Mouse (Mus musculus) Patski (cell line): ENCODE measurements around the gene Fgf14. TPM values are rescaled to one million over a fixed set of nuclear protein-coding genes. Genes with fewer than 3 reads are reported as not detected.

Experiments used
- ATAC-seq: fragments of 100-300 bp; one replicate; pipeline ENCODE4 v1.8.0; 2021
- CTCF ChIA-PET: fragments of 350-600 bp; sonication (Branson Sonifier 250); formaldehyde crosslinking; loops from one replicate; lab custom pipeline; 2022; ENCODE audit warnings: inconsistent platforms; lab: Charles Lee
- POLR2A ChIA-PET: fragments of 350-600 bp; sonication (Branson Sonifier 250); formaldehyde crosslinking; loops from one replicate; lab custom pipeline; 2022; ENCODE audit warnings: antibody characterized with exemption, inconsistent platforms; lab: Charles Lee
- DNase-seq: peaks from one replicate; pipeline ENCODE4 v3.0.0-alpha.2; 2011; ENCODE audit warnings: low read depth, low spot score
- H3K27me3 ChIP-seq: fragments of 371-371 bp; one replicate; pipeline ENCODE4 v1.5.1; 2021
- CTCF ChIP-seq: fragments of 100-300 bp; IDR thresholded peaks from one replicate; pipeline ENCODE4 v1.5.1; 2021
- in situ Hi-C: fragments of 300-500 bp; cut with MboI; formaldehyde crosslinking; loops from 3 replicates; pipeline ENCODE4 v1.11.1; 2018; ENCODE audit warnings: low pct_unique_long_range_greater_than_20kb, mixed read lengths
- polyA plus RNA-seq: library from polyadenylated mRNA; unstranded; gene quantifications from one replicate; pipeline ENCODE4 v1.2.3, GENCODE M21; 2021

Gene Fgf14
- polyA plus RNA-seq = not detected

DNA sequence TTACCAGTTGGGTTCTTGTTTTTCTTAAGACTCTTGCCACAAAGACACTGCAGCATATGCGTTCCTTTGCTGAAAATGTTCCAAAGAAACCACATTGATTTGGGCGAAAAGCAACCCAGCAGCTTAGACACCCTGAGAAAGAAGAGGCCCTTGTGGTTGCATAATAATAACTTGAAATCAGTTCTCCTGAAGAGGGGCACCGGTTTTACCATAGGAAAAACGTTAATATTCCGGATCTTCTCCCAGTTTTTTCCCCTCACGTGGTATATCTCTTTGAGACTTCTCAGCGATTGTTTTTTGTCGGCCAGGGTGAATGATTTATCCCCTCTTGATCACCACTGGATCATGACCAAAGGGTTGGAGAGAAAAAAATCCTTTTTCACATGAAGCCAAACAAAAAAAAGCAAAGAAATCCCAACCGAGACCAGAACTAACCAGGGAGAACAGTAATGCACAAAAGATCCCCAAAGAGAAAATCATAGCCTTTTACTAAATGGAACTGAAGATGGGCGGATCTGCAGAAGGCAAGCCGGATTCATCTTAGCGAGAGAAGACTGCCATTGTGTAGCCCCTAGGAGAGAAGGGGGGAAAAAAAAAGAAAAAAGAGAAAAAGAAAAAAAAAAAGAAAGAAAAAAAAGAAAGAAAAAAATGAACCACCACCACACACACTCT, at the start of gene Fgf14:
Gene Fgf14, minus strand, starts transcription at position 622 of the 672 bp plus-strand sequence.
- DNase-seq = no peak
- POLR2A ChIA-PET = no interaction called here
- CTCF ChIA-PET = no interaction called here
- H3K27me3 ChIP-seq = peaks cover 61% of the 10 kb centered on the region
- no peak for ATAC-seq
- in situ Hi-C loops = no loop called here
- TF ChIP-seq CTCF = no peak

DNA sequence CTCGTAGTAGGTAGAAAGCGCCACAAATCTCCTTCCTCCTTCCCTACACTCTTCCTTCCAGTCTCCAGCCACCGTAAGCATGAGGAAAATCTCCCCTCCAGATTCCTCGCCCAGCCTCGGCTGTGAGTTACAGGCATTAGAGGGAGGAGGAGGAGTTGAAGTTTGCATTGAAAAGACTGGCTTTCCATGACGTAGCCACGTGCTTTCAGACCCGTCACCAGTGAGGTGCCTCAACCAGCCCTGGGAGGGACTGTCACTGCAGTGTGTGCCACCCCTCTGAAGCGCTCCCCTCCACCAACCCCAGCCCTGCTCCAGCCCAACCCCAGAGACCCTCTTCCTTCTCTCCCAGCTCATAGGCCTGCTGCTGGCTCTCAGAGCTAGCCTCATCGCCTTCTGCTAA, 452 bp upstream of the Fgf14 start:
- no peak for TF ChIP-seq CTCF
- peaks cover 61% of the 10 kb centered on the region for H3K27me3 ChIP-seq
- DNase-seq = no peak
- ATAC-seq = no peak
- POLR2A ChIA-PET = no interaction called here
- CTCF ChIA-PET = no interaction called here
- in situ Hi-C loops = no loop called here

DNA sequence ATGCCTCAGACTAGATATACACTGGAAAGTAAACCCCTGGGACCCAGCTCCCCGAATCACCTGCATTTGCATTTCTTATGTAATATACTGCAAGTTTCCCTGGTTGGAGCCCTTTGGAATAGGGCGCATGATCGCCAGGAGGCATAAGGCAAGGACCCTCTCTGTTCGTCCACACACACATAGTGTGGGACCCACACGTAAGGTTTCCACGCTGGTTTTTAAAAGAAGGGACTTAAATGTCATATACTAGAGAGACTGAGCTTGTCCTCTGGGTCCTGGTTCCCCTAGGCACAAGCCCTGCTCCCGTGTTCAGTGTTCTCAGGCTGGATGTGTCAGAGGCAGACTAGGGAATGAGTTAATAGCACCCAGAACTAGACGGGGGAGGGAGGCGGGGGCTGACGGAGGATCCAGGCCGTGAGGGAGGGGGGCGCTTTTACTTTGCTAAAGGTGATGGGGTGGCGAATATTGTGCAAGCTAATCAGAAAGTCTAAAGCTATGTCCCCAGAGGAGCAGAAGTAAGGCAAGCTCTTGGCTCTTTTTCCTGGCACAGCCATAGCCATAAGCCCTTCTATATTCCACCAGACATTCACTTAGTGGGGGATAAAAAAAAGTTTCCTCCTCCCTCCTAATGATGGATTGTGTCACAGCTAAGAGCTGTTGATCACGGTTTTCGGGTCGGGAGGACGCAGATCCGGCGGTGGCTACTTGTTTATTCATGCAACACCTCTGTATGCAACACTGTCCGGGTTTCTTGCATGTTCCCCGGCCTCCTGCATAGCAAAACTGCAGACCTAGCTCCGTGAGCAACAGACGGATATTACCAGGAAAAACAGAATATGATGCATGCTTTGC, 1.0 kb downstream of the Fgf14 start:
- ATAC-seq (no peak), DNase-seq (no peak)
- peaks cover 61% of the 10 kb centered on the region for H3K27me3 ChIP-seq
- ChIA-PET POLR2A (no interaction called here), CTCF (no interaction called here)
- no peak for TF ChIP-seq CTCF
- in situ Hi-C loops = no loop called here

DNA sequence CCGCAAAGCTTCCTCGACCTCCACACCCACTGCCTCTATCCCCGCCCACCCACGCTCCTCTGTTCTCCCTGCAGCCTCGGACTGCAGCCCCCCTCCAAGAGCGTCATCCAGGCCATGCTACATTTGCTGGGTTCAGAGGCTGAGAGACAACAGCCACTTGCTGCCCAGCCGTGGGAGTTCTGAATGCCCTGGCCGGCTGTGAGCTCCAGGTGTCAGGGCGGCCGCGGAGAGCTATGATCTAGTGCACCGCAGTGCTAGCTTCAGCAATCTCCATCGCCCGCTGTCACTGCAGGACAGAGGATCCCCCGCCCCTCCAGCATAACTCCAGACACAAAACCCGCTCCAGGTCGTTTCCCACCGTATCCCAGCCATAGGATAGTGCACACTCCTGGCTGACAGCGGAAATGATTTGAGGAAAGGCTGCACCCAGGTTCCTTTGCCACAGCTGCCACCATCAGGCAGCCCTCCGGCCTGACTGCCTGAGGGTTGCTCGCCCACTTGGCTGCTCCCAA, 1.7 kb downstream of the Fgf14 start:
- CTCF ChIA-PET = no interaction called here
- no peak for ATAC-seq
- no peak for TF ChIP-seq CTCF

DNA sequence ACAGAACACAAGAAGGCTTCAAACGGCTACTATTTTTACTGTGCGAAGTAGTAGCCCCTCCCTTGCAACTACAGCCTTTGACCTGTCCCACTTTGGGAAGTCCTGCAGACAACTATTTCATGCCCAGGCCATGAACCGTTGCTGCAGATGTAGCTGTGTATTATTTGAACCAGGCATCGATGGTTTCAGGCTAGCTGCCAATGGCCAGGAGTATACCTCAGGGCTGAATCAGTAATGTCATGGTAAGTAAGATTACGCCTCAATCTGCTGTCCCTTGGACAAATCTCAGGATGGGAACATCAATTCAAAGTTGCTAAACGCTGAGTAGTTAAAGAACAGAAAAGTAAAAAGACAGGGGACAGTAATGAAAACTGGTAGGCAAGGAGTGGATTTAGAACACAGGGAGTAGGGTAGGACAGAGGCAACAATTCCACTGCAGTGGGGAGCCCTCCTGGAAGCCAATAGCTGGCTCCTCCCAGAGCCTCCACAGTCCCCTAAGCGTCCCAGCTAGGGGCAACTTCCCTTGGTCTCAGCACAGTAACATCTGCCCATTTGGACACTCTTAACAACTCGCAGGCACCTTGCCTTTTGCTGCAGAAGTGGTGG, 2.3 kb downstream of the Fgf14 start:
- ChIA-PET POLR2A (no interaction called here), CTCF (no interaction called here)
- H3K27me3 ChIP-seq = peaks cover 57% of the 10 kb centered on the region
- TF ChIP-seq CTCF = no peak
- ATAC-seq (no peak), DNase-seq (no peak)
- in situ Hi-C loops = no loop called here

More for the DNA sequence above, 1.7 kb downstream of the Fgf14 start:
- peaks cover 61% of the 10 kb centered on the region for H3K27me3 ChIP-seq
- POLR2A ChIA-PET = no interaction called here
- in situ Hi-C loops = no loop called here
- DNase-seq = no peak

DNA sequence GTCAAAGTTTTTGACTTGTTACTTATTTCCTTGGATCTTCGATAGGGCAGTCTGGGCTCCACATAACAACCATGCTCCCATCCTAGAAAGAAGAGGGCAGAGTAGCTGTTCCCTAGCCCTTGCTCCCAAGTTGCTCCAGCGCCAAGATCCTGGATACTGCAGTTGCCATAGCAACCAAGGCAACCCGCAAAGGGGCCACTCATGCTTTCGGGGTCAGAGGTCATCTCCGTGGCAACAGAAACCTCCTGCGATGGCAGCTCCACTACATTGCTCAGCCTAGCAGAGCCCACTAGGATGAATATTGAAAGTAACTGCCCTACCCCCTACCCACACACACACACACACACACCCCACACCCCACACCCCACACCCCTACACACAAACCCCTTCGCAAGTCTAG, 7.2 kb downstream of the Fgf14 start:
- DNase-seq (no peak), ATAC-seq (no peak)
- CTCF ChIA-PET = no interaction called here
- H3K27me3 ChIP-seq = peaks cover 13% of the 10 kb centered on the region
- POLR2A ChIA-PET = no interaction called here
- in situ Hi-C loops = no loop called here
- TF ChIP-seq CTCF = no peak

DNA sequence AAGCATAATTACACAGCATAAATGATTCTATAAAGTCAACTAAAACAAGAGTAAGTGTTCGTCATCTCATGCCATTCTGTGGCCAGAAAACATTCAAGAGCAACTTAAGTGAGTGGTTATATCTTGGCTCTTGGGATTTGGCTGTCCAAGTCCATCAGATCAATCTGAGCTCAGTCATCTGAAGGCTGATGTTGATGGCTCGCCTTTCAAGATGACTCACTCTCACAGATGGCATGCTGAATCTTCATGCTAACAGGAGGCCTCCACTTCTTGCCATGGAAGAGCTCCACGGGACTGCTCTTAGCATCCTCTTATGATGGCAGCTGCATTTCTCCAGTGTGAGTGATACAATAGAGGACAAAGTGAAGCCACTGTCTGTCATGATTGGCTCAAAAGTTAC, 34.1 kb downstream of the Fgf14 start:
- ChIA-PET POLR2A (no interaction called here), CTCF (no interaction called here)
- DNase-seq (no peak), ATAC-seq (no peak)
- TF ChIP-seq CTCF = no peak
- in situ Hi-C loops = no loop called here
- no peaks in the 10 kb centered on the region for H3K27me3 ChIP-seq

DNA sequence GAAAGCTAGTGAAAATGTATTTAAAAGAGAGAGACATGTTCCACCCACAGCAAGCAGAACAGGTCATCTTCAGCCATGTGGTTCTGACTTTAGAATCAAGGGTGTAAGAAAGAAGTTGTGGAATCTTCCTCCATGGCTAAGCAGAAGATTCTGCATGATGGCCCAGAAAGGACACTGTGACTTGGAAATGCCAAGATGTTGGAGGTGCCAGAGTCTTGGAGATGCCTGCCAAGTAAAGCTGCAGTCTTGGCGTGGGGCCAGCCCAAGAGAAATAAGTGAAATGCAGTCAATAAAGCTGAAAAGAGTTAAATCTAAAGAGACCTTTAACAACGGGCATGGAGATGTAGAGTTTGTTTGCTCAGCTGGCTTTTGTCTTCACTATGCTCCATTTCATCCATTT, 42.0 kb downstream of the Fgf14 start:
- ChIA-PET CTCF (no interaction called here), POLR2A (no interaction called here)
- no peaks in the 10 kb centered on the region for H3K27me3 ChIP-seq
- no peak for TF ChIP-seq CTCF
- no peak for DNase-seq
- ATAC-seq = no peak
- in situ Hi-C loops = no loop called here

DNA sequence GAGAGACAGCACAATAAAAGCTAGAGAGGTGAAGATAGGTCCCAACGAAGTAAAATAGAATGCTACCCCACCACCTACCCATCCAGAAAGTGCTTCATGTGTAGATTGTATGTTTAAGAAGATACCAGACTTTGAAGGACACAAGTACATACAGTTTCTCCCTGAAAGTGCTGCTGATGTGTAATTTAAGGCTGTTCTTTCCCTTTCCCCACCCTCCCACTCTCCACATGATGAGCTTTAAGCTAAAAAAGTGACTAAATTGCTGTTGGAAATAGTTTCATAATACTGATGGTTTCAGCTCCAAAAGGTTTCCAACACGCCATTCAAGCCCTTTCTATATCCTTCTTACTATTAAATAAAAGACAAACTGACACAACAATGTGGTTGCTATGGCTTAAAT, 63.5 kb downstream of the Fgf14 start:
- no peaks in the 10 kb centered on the region for H3K27me3 ChIP-seq
- TF ChIP-seq CTCF = no peak
- ChIA-PET CTCF (no interaction called here), POLR2A (no interaction called here)
- in situ Hi-C loops = no loop called here
- no peak for ATAC-seq
- DNase-seq = no peak

DNA sequence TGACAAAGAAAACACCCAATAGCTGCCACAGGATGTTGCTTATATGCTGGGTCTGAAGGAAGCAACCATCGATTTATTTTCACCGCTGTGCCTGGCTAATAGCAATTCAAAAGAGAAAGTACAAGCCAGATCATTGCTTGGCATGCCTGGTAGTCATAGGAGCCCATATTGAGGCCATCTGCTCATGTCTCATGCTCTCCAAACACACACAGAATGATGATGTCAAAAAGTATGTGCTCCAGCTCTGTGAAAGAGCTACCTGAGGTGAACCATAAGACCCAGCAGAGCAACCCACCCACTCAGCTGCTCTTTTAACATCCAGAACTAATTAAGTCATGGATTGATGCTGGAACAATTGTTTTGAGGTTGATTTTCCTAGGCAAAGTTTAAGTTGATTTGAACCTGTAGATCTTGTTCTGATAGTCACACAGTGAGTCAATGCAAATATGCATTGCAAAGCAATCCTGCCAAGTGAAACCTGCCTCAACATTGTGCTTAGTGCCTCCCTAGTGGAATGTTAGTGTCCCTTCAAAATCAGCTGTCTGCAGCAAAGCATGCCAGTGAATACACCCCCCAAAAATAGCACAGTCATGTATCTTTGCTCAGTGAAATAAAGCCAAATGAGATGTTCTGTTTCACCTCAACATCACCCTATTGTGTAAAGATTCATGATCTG, 70.8 kb downstream of the Fgf14 start:
- POLR2A ChIA-PET = no interaction called here
- no peaks in the 10 kb centered on the region for H3K27me3 ChIP-seq
- CTCF ChIA-PET = no interaction called here
- no peak for TF ChIP-seq CTCF
- in situ Hi-C loops = no loop called here
- DNase-seq (no peak), ATAC-seq (no peak)
